Mouse (Mus musculus): Measurements from ENCODE around the gene Olfr373. TPM values are rescaled to one million over a fixed set of nuclear protein-coding genes. Genes with fewer than 3 reads are reported as not detected.
A peak's percentile ranks its signal among the peaks of the same experiment; 100 is the strongest.
"Not testable (repeated sequence)": the region's sequence is repeated elsewhere in the genome, so short reads cannot be mapped to it uniquely, and the experiment has no call there.

The Olfr373 gene
- total and polyA plus RNA-seq, 2 experiments from 2014 or later, result not detected

DNA sequence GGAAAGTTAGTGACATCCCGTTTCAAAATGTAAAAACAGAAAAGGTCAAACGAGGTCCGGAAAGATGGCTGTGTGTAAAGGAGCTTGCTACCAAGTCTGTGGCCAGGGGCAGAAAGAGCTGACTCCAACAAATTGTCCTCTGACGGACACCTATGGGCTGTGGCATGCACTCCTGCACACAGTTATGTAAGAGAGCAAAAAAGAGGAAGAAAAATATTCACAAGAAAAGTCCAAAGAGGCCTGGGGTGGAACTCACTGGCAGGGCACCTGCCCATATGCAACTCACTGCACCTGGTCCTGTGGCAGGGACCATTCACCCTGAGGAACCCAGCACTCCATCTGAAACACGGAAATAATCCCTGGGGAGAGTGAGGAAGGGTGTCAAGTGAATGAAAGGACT, 1.8 kb downstream of the Olfr373 start:
- no peak overlapping the region for H3K27ac ChIP-seq (ENCODE audit: low read depth)
- H3K4me1 ChIP-seq (ENCODE audit: control insufficient read depth, insufficient read depth), result no peaks in the 10 kb centered on the region

DNA sequence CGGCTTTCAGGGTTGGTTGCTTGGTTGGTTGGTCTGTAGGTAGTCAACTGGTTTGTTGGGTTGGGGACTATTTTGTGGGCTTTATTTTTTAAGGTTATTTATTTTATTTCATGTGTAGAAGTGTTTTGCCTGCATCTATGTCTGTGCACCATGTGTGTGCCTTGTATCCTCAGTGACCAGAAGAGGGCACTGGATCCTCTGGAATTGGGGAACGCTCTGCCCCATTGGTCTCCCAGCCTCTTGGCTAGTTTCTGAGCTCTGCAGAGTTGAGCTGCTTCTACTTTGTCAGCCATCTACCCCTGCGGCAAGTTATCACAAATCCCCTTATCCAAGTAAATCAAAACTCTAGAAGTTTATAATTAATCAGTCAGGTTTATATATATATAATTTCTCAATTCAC, 4.6 kb downstream of the Olfr373 start:
- not testable (repeated sequence) for H3K4me3 ChIP-seq (ENCODE audit: low read depth, low read length); H3K9ac ChIP-seq (replicated peaks; ENCODE audit: low read depth, low read length); H3K4me1 ChIP-seq (ENCODE audit: control insufficient read depth, insufficient read depth); H3K4me2 ChIP-seq (ENCODE audit: low read depth, low read length); H3K9me3 ChIP-seq (replicated peaks; ENCODE audit: control insufficient read depth, low read length); ATAC-seq (ENCODE audit: insufficient read depth, low read depth); DNase-seq (ENCODE audit: low spot score); H3K27ac ChIP-seq (ENCODE audit: low read depth); H3K27me3 ChIP-seq (ENCODE audit: control insufficient read depth, insufficient read depth, low read length); H3K36me3 ChIP-seq (replicated peaks; ENCODE audit: control insufficient read depth, insufficient read depth, low read length)
- WGBS, result 72% methylated on average over 3 of the region's 3 CpGs

More for the DNA sequence above, 1.8 kb downstream of the Olfr373 start:
- Histone ChIP-seq H3K4me2 (ENCODE audit: low read depth, low read length) (no peak overlapping the region), H3K27me3 (ENCODE audit: control insufficient read depth, insufficient read depth, low read length) (no peaks in the 10 kb centered on the region), H3K36me3 (replicated peaks; ENCODE audit: control insufficient read depth, insufficient read depth, low read length) (no peaks in the 10 kb centered on the region), H3K4me3 (ENCODE audit: low read depth, low read length) (no peak overlapping the region), H3K9ac (replicated peaks; ENCODE audit: low read depth, low read length) (no peak overlapping the region), H3K9me3 (replicated peaks; ENCODE audit: control insufficient read depth, low read length) (no peaks in the 10 kb centered on the region)
- TF ChIP-seq EP300 (IDR thresholded peaks at IDR 0.05; ENCODE audit: low read depth) (no peak), CTCF (IDR thresholded peaks at IDR 0.05; ENCODE audit: low read depth) (no peak)
- no peak for DNase-seq (ENCODE audit: low spot score)
- 59% methylated on average over 5 of the region's 5 CpGs for WGBS
- no peak for ATAC-seq (ENCODE audit: insufficient read depth, low read depth)

DNA sequence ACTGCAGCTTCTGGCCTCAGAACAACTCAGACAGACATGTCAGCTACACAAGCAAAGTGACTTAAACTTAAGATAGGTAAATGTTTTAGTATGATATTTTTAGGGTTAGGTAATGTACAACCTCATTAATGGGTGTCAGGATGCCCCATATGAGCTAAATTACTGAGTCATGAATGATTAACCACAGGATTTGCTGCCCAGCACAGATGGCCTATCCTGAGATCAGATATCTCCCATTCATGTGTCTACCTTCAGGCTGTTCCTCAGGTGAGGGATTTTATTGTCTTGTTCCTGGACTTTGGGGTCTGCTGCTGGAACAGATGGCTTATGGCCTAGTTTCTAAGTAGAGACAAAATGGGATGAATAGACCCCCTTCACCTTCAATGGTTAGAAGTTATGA, 13.7 kb downstream of the Olfr373 start:
- not testable (repeated sequence) for ATAC-seq (ENCODE audit: insufficient read depth, low read depth); H3K4me2 ChIP-seq (ENCODE audit: low read depth, low read length); H3K9ac ChIP-seq (replicated peaks; ENCODE audit: low read depth, low read length); H3K4me3 ChIP-seq (ENCODE audit: low read depth, low read length); H3K27ac ChIP-seq (ENCODE audit: low read depth); H3K27me3 ChIP-seq (ENCODE audit: control insufficient read depth, insufficient read depth, low read length); H3K9me3 ChIP-seq (replicated peaks; ENCODE audit: control insufficient read depth, low read length); H3K4me1 ChIP-seq (ENCODE audit: control insufficient read depth, insufficient read depth); H3K36me3 ChIP-seq (replicated peaks; ENCODE audit: control insufficient read depth, insufficient read depth, low read length); DNase-seq (ENCODE audit: low spot score)

DNA sequence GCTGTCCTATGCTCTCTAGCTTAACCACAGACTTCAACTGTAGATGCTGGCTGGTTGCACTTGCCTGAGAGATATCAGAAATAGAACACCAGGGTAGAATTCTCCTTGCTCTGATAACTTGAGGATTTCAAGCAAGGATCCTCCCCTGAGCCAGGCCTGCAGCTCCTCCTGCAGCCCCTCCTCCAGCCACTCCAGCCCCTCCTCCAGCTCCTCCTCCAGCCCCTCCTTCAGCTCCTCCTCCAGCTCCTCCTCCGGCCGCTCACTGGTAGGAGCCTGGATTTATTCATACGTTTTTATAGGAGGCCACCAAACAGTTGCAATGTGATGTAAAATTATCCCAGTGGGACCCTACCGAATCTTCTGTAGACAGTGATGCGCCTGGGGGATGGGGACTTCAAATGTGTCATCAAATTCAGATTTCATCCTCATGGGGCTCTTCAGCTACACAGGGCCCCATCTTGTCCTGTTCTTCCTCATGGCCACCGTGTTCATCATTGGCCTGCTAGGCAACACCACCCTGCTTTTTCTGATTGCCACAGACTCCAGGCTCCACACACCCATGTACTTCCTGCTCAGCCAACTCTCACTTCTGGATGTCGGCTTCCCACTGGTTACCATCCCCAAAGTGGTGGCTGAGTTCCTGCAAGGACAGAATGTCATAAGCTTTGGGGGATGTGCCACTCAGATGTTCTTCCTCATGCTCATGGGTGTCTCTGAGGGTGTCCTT, 16.6 kb downstream of the Olfr373 start:
- WGBS, result 59% methylated on average over 6 of the region's 7 CpGs

DNA sequence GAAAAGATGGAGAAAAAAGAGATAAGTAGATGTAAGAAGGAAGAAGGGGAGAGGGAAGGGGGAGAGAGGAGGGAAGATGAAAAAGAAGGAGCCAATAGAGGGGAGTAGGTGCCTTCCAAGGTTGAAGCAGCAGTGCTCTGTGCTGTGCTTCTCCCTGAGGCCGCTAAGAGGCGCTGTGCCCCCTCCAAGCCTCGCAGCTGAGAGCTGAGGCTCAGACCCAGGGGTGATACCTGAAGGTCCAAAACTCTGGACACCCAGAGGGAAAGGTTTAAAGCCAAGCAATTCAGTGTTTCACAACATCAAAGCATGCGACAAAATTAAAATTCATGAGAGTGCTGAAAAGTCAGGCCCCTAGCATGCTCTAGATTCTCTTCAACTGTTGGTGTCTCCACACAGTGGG, 22.2 kb downstream of the Olfr373 start:
- peaks cover 6% of the 10 kb centered on the region for H3K9me3 ChIP-seq (replicated peaks; ENCODE audit: control insufficient read depth, low read length)
- H3K27me3 ChIP-seq (ENCODE audit: control insufficient read depth, insufficient read depth, low read length), result no peaks in the 10 kb centered on the region
- no peak overlapping the region for H3K27ac ChIP-seq (ENCODE audit: low read depth)
- 20% methylated on average over 4 of the region's 4 CpGs for WGBS
- no peak overlapping the region for H3K4me2 ChIP-seq (ENCODE audit: low read depth, low read length)
- no peak overlapping the region for H3K9ac ChIP-seq (replicated peaks; ENCODE audit: low read depth, low read length)
- H3K36me3 ChIP-seq (replicated peaks; ENCODE audit: control insufficient read depth, insufficient read depth, low read length), result no peaks in the 10 kb centered on the region
- DNase-seq (ENCODE audit: low spot score), result no peak
- no peak for ATAC-seq (ENCODE audit: insufficient read depth, low read depth)
- H3K4me3 ChIP-seq (ENCODE audit: low read depth, low read length), result no peak overlapping the region
- H3K4me1 ChIP-seq (ENCODE audit: control insufficient read depth, insufficient read depth), result no peaks in the 10 kb centered on the region
- TF ChIP-seq CTCF (IDR thresholded peaks at IDR 0.05; ENCODE audit: low read depth) (peak; percentile 27), EP300 (IDR thresholded peaks at IDR 0.05; ENCODE audit: low read depth) (no peak)

More for the DNA sequence above, 16.6 kb downstream of the Olfr373 start:
- not testable (repeated sequence) for H3K9me3 ChIP-seq (replicated peaks; ENCODE audit: control insufficient read depth, low read length); H3K27ac ChIP-seq (ENCODE audit: low read depth); H3K36me3 ChIP-seq (replicated peaks; ENCODE audit: control insufficient read depth, insufficient read depth, low read length); H3K4me1 ChIP-seq (ENCODE audit: control insufficient read depth, insufficient read depth); H3K9ac ChIP-seq (replicated peaks; ENCODE audit: low read depth, low read length); DNase-seq (ENCODE audit: low spot score); H3K4me3 ChIP-seq (ENCODE audit: low read depth, low read length); H3K4me2 ChIP-seq (ENCODE audit: low read depth, low read length); ATAC-seq (ENCODE audit: insufficient read depth, low read depth); H3K27me3 ChIP-seq (ENCODE audit: control insufficient read depth, insufficient read depth, low read length)

DNA sequence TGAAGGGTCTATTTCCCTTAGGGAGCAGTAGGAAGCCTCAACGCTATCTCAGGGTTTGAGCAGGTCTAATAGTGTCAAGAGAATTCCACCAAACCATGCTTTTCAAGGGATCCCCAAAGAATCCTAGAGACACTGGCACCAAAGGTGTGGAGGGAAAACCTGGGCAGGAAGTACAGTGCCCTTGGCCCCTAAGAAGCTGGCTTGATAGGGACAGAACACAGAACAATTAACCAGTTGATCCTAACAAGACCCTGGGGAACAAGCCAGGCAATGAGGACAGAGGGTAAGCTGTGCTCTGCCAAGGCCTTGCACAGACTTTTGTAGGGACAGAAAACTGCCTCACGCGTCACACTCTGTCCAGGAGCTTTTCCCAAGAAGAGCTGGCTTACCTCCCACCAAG, 23.8 kb downstream of the Olfr373 start, which contains the start of gene Olfr374:
Gene Olfr374, plus strand, starts transcription at position 301 of the 400 bp plus-strand sequence.
- Histone ChIP-seq H3K36me3 (replicated peaks; ENCODE audit: control insufficient read depth, insufficient read depth, low read length) (no peaks in the 10 kb centered on the region), H3K27me3 (ENCODE audit: control insufficient read depth, insufficient read depth, low read length) (no peaks in the 10 kb centered on the region), H3K4me3 (ENCODE audit: low read depth, low read length) (no peak within 1 kb of the TSS), H3K27ac (ENCODE audit: low read depth) (no peak within 1 kb of the TSS), H3K4me2 (ENCODE audit: low read depth, low read length) (no peak within 1 kb of the TSS), H3K9me3 (replicated peaks; ENCODE audit: control insufficient read depth, low read length) (peaks cover 6% of the 10 kb centered on the region), H3K9ac (replicated peaks; ENCODE audit: low read depth, low read length) (no peak within 1 kb of the TSS), H3K4me1 (ENCODE audit: control insufficient read depth, insufficient read depth) (no peaks in the 10 kb centered on the region)
- WGBS, result 76% methylated on average over 3 of the region's 3 CpGs
- ATAC-seq (ENCODE audit: insufficient read depth, low read depth) (no peak), DNase-seq (ENCODE audit: low spot score) (no peak)
- TF ChIP-seq CTCF (IDR thresholded peaks at IDR 0.05; ENCODE audit: low read depth), result no peak
- no peak for TF ChIP-seq EP300 (IDR thresholded peaks at IDR 0.05; ENCODE audit: low read depth)

Measured in heart, postnatal 0 days (tissue).